8 mouse cellular contexts compared by ENCODE assay signal in the genomic region with DNA sequence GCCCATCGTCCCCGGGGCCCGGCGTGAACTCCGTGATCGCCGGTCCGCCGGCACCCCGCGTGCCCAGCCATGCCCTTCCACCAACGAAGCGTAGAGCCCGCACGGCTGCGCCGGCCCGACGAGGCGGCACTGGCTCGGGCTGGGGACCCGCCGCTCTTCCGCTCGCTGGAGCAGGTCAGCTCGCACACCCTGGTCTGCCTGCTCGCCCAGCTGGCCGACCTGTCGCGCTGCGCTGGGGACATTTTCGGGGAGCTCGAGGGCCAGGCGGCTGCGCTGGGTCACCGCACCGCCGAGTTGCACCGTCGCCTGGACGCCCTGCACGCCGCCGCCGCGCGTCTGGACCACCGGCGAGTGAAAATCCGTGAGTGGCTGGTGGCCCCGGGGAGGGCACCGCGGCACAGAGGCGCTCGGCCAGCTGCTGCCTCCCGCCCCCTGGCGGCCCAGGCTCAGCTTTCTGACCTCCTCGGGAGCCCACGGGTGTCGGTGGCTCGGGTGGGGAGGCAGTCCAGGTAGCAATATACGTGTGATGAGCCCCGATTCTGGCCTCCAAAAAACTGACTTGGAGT. TPM values are rescaled to one million over a fixed set of nuclear protein-coding genes. Genes with fewer than 3 reads are reported as not detected.
A peak's percentile ranks its signal among the peaks of the same experiment; 100 is the strongest.
DNase-seq lines count a peak whose midpoint lies in the region; ATAC-seq and TF ChIP-seq lines count a peak whose summit lies in the region.

A gene (plus strand): TSS at position 70 of the 566 bp plus-strand sequence.

- no peaks in the 10 kb centered on the region for H3K36me3 ChIP-seq in hindbrain, postnatal 0 days (ENCODE audit: insufficient read depth, low read length)

- intact Hi-C loops in left cerebral cortex, postnatal 36 days (cut with DNase I), result loop anchor here (5.0 kb wide), 2 partner anchors 68 to 77 kb away; no protein-coding TSS in a partner anchor

- under 1% methylated on average over 63 of the region's 63 CpGs for WGBS in hindbrain, postnatal 0 days

- H3K27ac ChIP-seq in hindbrain, postnatal 0 days, result peak within 1 kb of the TSS; percentile 73

- H3K9ac ChIP-seq in hindbrain, postnatal 0 days (replicated peaks; ENCODE audit: low read length), result peak within 1 kb of the TSS; percentile 84

- ATAC-seq in hindbrain, postnatal 0 days, result peak; percentile 80
- ATAC-seq in monocyte, adult 5-6 weeks (replicated peaks; ENCODE audit: insufficient number of reproducible peaks, low FRiP score, low TSS enrichment, poor library complexity, severe bottlenecking), result no peak

- no peaks in the 10 kb centered on the region for H3K27me3 ChIP-seq in hindbrain, postnatal 0 days (ENCODE audit: insufficient read depth, low read length)

- peak within 1 kb of the TSS; percentile 65 for H3K4me3 ChIP-seq in hindbrain, postnatal 0 days (ENCODE audit: low read length)

- H3K9me3 ChIP-seq in hindbrain, postnatal 0 days (ENCODE audit: low read length), result no peaks in the 10 kb centered on the region

- no peaks in the 10 kb centered on the region for H3K4me1 ChIP-seq in hindbrain, postnatal 0 days (ENCODE audit: insufficient read depth, low read length)

- peak within 1 kb of the TSS; percentile 98 for H3K4me2 ChIP-seq in hindbrain, postnatal 0 days (ENCODE audit: low read depth, low read length)

- peak; percentile 64 to 72 for DNase-seq in adrenal gland, adult 18-20 months (ENCODE audit: low spot score in 2 of 2)
- peak; percentile 34 to 64 for DNase-seq in cerebellum, postnatal 4 days (ENCODE audit: low spot score in 2 of 2)
- peak; percentile 50 for DNase-seq in gastrocnemius, postnatal 25 days
- peak; percentile 71 for DNase-seq in hindbrain, postnatal 0 days (ENCODE audit: low spot score)
- peak; percentile 19 to 30 for DNase-seq in left cerebral cortex, postnatal 36 days (ENCODE audit: low spot score in 2 of 2)
- DNase-seq in mesoderm, embryonic 11.5 days (ENCODE audit: low read depth, low spot score), result peak; percentile 62
- DNase-seq in spleen, postnatal 14 days (ENCODE audit: low spot score in 2 of 2), result peak; percentile 17 to 43

- TF ChIP-seq CTCF in hindbrain, postnatal 0 days (IDR thresholded peaks at IDR 0.05; ENCODE audit: low read depth), result peak; percentile 58

RNA-seq across cellular contexts. Expression of the gene that starts here (rescaled TPM):
- total RNA-seq in adrenal gland, adult 18-20 months (2021), result 1 to 10 TPM; 2.9 to 3.1 TPM
- total RNA-seq in gastrocnemius, postnatal 25 days (2021), result 1 to 10 TPM; 5.7 to 6.0 TPM
- 29.6 and 38.9 TPM in 2 replicates for total RNA-seq in hindbrain, postnatal 0 days (2014; rRNA removed)
- polyA plus RNA-seq in hindbrain, postnatal 0 days (2015; fragmentation: Nextera tagmentation; extraction: Ambion mirVana), result 11.9 and 12.0 TPM in 2 replicates
- 10 to 100 TPM; 23.7 to 27.7 TPM for total RNA-seq in left cerebral cortex, postnatal 36 days (2021)
- 0.29 to 0.85 TPM (median 0.68 TPM) in 3 replicates for total RNA-seq in monocyte, adult 5-6 weeks (2017)
